Mouse (Mus musculus) cerebellum, postnatal 25 days (tissue): ENCODE data around the gene Hspg2.

ENCODE experiments used
- DNase-seq, 2 experiments: peaks; one replicate each; pipeline ENCODE4 v3.0.0; 2021; ENCODE audit warnings: mixed read lengths in 2 of 2

Hspg2 gene

GRCm38 (mm10) chr4:137502801-137503200 lies 34.2 kb downstream of the Hspg2 start:
- DNase-seq: no peak

- DNase-seq: no peak
Observed at GRCm38 (mm10) chr4:137503509-137503971, 35.0 kb downstream of the Hspg2 start.

DNA sequence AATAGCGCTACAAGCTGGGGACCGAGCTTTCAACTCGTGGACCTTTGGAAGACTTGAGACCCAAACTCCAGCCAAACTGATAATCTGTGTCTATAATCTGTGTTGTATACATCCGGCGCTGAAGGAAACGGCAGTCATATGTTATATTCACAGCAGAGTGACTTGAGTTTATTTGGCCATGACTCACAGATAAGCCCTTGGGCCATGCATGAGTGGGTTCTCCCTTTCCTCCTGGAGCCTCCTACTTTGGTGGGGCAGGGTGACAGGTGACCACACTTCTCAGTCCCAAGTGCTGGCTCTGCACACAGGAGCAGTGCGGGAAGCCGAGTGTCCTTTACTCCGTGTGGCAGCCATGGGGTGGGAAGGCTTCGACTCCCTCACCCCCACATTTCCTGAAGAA lies 38.1 kb downstream of the Hspg2 start:
- no peak for DNase-seq

GRCm38 (mm10) chr4:137509528-137509927 lies 41.0 kb downstream of the Hspg2 start:
- no peak for DNase-seq

- peak in 1 of 2 experiments; percentile 59 for DNase-seq
Observed at GRCm38 (mm10) chr4:137510021-137510696, 41.6 kb downstream of the Hspg2 start.

DNA sequence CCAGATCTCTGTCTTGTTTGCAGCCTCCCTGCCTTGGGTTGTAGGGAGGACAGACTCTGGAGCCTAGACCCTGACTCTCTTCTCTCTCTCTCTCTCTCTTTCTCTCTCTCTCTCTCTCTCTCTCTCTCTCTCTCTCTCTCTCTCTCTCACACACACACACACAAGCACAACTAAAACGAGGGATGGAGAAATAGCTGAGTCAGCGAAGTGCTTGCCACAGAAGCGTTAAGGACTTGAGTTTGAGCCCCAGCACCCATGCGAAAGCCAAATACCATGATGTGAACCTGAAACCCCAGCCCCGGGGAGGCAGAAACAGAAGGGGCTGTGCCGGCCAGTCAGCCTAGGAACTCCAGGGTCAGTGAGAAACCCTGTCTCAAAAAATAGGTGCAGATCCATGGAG lies 44.3 kb downstream of the Hspg2 start:
- no peak for DNase-seq

DNA sequence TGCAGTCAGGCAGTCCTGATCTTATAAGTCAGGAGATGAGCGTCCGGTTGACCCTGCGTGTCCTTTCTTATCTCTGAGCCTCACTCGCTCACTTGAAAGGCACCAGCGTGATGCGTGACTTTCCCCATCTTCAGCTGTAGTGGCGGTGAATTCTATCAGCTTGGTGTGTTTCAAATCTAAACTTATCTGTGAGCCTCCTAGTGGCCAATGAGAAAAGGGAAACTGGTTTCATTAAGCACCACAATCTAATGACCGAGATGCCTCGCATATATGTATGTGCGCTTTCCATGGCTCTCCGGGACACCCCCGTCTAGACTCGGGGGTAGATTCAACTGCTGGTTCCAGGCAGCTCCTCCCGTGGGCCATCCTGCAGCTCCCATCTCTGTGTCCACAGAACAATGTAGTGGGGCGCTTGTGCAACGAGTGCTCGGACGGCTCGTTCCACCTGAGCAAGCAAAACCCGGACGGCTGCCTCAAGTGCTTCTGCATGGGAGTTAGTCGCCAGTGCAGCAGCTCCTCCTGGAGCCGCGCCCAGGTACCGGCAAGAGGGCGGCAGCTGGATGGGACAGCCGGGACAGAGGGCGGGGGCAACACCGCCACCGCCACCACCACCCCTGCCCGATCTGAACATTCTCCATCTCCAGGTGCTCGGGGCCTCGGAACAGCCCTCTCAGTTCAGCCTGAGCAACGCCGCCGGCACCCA lies 49.6 kb downstream of the Hspg2 start:
- no peak for DNase-seq

GRCm38 (mm10) chr4:137518746-137519145 lies 50.2 kb downstream of the Hspg2 start:
- no peak for DNase-seq

GRCm38 (mm10) chr4:137520346-137520745 lies 51.8 kb downstream of the Hspg2 start:
- peak; percentile 47 to 50 for DNase-seq

GRCm38 (mm10) chr4:137521966-137522365 lies 53.4 kb downstream of the Hspg2 start:
- DNase-seq: peak; percentile 72 to 79

GRCm38 (mm10) chr4:137525426-137525825 lies 56.9 kb downstream of the Hspg2 start:
- no peak for DNase-seq

DNA sequence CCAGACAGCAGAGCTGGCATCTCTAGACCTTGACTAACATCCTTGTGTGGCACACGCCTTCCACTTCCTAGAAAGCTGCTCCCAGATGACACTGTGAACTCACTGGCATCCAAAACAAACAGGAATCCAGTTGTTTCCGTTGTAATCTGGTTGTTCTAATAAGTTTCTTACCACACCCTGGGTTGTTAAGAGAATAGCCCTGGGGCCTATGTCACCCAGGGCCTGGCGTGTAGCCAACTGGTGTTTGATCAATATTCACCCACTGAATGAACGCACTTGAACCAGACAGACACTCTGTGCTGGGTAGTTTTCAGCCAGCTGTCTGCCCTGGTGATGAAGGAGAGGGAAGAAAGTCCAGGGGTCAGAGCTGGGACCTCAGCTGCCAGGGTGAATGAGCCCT lies 58.8 kb downstream of the Hspg2 start:
- no peak for DNase-seq

DNA sequence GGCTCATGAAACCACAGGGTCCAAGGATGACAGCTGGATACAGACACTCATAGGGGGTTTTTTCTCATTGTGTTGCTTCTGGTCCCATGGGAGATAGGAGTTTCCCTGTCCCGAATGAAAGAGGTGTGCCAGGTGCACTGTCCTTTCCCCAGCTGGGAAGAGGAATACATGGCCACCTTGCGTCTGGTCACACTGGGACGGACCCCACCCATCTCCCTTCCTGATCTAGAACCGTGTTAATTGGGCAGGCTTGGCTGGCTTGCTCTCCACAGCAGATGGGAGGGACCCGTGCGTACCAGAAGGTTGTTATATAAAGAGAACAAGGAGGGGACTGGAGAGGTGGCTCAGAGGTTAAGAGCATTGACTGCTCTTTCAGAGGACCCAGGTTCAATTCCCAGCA lies 59.3 kb downstream of the Hspg2 start:
- DNase-seq: no peak

GRCm38 (mm10) chr4:137540356-137540755 lies 71.8 kb downstream of the Hspg2 start:
- no peak for DNase-seq

- DNase-seq: no peak
Observed at GRCm38 (mm10) chr4:137542968-137543367, 74.4 kb downstream of the Hspg2 start.

- no peak for DNase-seq
Observed at GRCm38 (mm10) chr4:137545568-137545967, 77.0 kb downstream of the Hspg2 start.

- peak; percentile 45 to 66 for DNase-seq
Observed at GRCm38 (mm10) chr4:137546003-137546525, 77.5 kb downstream of the Hspg2 start.

DNA sequence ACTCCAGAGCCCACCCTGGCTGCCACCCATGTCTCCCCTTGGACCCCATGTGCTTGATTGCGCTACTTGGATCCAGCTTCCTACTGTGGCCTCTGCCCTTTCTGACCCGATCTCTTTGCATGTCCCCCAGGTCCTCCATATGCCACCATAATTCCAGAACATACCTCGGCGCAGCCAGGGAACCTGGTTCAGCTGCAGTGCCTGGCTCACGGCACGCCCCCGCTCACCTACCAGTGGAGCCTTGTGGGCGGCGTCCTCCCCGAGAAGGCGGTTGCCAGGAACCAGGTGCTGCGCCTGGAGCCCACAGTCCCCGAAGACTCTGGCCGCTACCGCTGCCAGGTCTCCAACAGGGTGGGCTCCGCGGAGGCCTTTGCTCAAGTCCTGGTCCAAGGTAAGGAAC lies 84.9 kb downstream of the Hspg2 start:
- DNase-seq: peak; percentile 73 to 77

DNA sequence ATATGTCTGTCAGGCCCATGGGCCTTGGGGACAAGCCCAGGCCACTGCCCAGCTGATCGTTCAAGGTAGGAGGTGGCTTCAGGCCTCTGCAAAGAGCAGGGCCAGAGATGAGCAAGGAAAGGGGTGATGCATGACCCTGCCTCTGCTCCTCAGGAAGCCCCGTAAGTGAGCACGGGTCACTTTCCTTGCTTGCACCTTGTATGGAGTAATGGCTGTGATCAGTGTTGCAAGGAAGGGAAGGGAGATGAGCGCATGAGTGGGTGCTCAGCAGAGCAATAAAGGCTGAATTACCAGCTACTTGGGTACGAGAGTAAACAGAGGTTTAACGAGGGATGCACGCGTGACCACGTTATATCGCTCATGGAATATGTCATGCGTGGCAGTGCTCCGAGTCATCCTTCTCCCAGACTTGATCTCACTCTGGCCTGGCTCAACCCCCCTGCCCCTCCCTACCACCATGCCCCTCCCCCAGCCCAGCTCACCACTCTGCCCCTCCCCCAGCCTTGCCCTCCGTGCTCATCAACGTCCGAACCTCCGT lies 88.2 kb downstream of the Hspg2 start:
- DNase-seq: no peak

GRCm38 (mm10) chr4:137569873-137570272 lies 101.3 kb downstream of the Hspg2 start:
- DNase-seq: no peak

GRCm38 (mm10) chr4:137574469-137574868 lies 105.9 kb downstream of the Hspg2 start, which contains the start of gene Ldlrad2:
Ldlrad2 (minus strand) TSS chr4:137574569.
- DNase-seq: no peak

DNA sequence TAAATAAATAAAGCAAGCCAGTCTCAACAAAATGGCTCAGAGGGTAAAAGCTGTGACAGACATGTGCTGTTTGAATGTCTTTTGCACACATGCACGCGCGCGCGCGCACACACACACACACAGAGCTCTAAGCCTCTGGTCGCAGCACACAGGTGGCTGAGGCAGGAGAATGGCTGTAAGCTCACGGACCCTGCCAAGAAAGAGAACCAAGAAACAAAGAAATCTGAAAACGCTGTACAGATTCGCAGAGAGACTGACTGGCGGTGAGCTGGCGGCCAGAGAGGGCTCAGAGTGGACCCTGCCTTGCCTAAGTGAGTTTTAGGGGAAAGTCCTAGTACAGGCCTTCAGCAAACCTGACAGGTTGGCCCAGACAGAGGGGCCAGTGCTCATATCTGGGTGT lies 108.9 kb downstream of the Hspg2 start:
- DNase-seq: no peak

GRCm38 (mm10) chr4:137578181-137578845 lies 109.7 kb downstream of the Hspg2 start:
- peak; percentile 88 for DNase-seq
